Comparison of ENCODE assay signal across 8 mouse cellular contexts in genomic region chr3:51417135-51417458, GRCm38 (mm10). TPM values are rescaled to one million over a fixed set of nuclear protein-coding genes. Genes with fewer than 3 reads are reported as not detected.
DNase-seq lines count a peak whose midpoint lies in the region; ATAC-seq and TF ChIP-seq lines count a peak whose summit lies in the region.
"Had no signal": no experiment of that assay in that cellular context is flagged by ENCODE, and none has a peak within 500 bp of the region (broad histone marks: within the 10 kb centered on the region; RNA-seq: fewer than 3 reads in every experiment).

No protein-coding gene starts in this region.

- H3K27ac ChIP-seq in forebrain, embryonic 11.5 days (ENCODE audit: low read depth, low read length) = peak overlapping the region; percentile 85; the same call in 1 of the 2 replicates
- H3K27ac ChIP-seq in limb, embryonic 15.5 days = peak overlapping the region; percentile 95
- H3K27ac ChIP-seq in stomach, postnatal 0 days (replicated peaks) = peak overlapping the region; percentile 98

- peaks cover 72% of the 10 kb centered on the region for H3K4me1 ChIP-seq in megakaryocyte, embryonic 14.5 days
- H3K4me1 ChIP-seq in forebrain, embryonic 11.5 days (replicated peaks; ENCODE audit: control insufficient read depth, insufficient read depth, low read length) = peaks cover 8% of the 10 kb centered on the region; the same call in 1 of the 2 replicates
- peaks cover 16% of the 10 kb centered on the region for H3K4me1 ChIP-seq in limb, embryonic 15.5 days
- H3K4me1 ChIP-seq in stomach, postnatal 0 days (replicated peaks; ENCODE audit: control insufficient read depth, insufficient read depth) = 0 out of 2 replicates have a peak, but pooled peaks cover 4% of the 10 kb centered on the region

- peak overlapping the region; percentile 74 for H3K4me2 ChIP-seq in forebrain, embryonic 11.5 days (ENCODE audit: low read depth, low read length, severe bottlenecking)
- H3K4me2 ChIP-seq in limb, embryonic 15.5 days = peak overlapping the region; percentile 52
- H3K4me2 ChIP-seq in stomach, postnatal 0 days (replicated peaks; ENCODE audit: low read depth) = peak overlapping the region; percentile 84

- ATAC-seq in megakaryocyte, adult 5-6 weeks (ENCODE audit: poor library complexity, severe bottlenecking) = no peak
- no peak for ATAC-seq in forebrain, embryonic 11.5 days (replicated peaks; ENCODE audit: low FRiP score)
- ATAC-seq in limb, embryonic 15.5 days (ENCODE audit: insufficient number of reproducible peaks, low FRiP score, low TSS enrichment, low read depth) = no peak
- no peak for ATAC-seq in stomach, postnatal 0 days (ENCODE audit: low FRiP score, low TSS enrichment)
- ATAC-seq in CD4-positive, CD25-positive, alpha-beta regulatory T cell, adult 4 months = no peak

- H3K4me3 ChIP-seq in megakaryocyte, embryonic 14.5 days (replicated peaks) = peak overlapping the region; percentile 92
- H3K4me3 ChIP-seq in forebrain, embryonic 11.5 days (ENCODE audit: low read depth, low read length) = peak overlapping the region; percentile 99
- peak overlapping the region; percentile 99 for H3K4me3 ChIP-seq in limb, embryonic 15.5 days
- H3K4me3 ChIP-seq in stomach, postnatal 0 days (ENCODE audit: low read depth, low read length) = peak overlapping the region; percentile 97

- no peak for DNase-seq in forebrain, embryonic 11.5 days (ENCODE audit: low spot score)
- no peak for DNase-seq in stomach, postnatal 0 days (ENCODE audit: low spot score)
- no peak for DNase-seq in gastrocnemius, adult 8-10 months (ENCODE audit: low spot score in 2 of 2)

- H3K36me3 ChIP-seq in megakaryocyte, embryonic 14.5 days (replicated peaks; ENCODE audit: low read length) = peaks cover 2% of the 10 kb centered on the region
- H3K36me3 ChIP-seq in forebrain, embryonic 11.5 days (ENCODE audit: control insufficient read depth, insufficient read depth, low read length) = no peaks in the 10 kb centered on the region
- H3K36me3 ChIP-seq in limb, embryonic 15.5 days = no peaks in the 10 kb centered on the region; the same call in 1 of the 2 replicates
- no peaks in the 10 kb centered on the region for H3K36me3 ChIP-seq in stomach, postnatal 0 days (ENCODE audit: control insufficient read depth, insufficient read depth, low read length)

- peak overlapping the region; percentile 98 for H3K9ac ChIP-seq in forebrain, embryonic 11.5 days (ENCODE audit: low read length)
- peak overlapping the region; percentile 93 for H3K9ac ChIP-seq in limb, embryonic 15.5 days
- peak overlapping the region; percentile 97 for H3K9ac ChIP-seq in stomach, postnatal 0 days (ENCODE audit: low read length)

- TF ChIP-seq CTCF in stomach, postnatal 0 days (IDR thresholded peaks at IDR 0.05; ENCODE audit: low read depth) = no peak

- no peaks in the 10 kb centered on the region for H3K27me3 ChIP-seq in megakaryocyte, embryonic 14.5 days (replicated peaks)
- H3K27me3 ChIP-seq in forebrain, embryonic 11.5 days (ENCODE audit: control insufficient read depth, insufficient read depth, low read length) = no peaks in the 10 kb centered on the region
- H3K27me3 ChIP-seq in limb, embryonic 15.5 days = no peaks in the 10 kb centered on the region
- H3K27me3 ChIP-seq in stomach, postnatal 0 days (ENCODE audit: control insufficient read depth, insufficient read depth, low read length) = no peaks in the 10 kb centered on the region

- TF ChIP-seq EP300 in stomach, postnatal 0 days (optimal IDR thresholded peaks at IDR 0.05) = no peak

- WGBS in forebrain, embryonic 11.5 days = 9% methylated on average over 8 of the region's 8 CpGs
- 9% methylated on average over 8 of the region's 8 CpGs for WGBS in limb, embryonic 15.5 days
- WGBS in stomach, postnatal 0 days = 6% methylated on average over 8 of the region's 8 CpGs

- no peaks in the 10 kb centered on the region for H3K9me3 ChIP-seq in megakaryocyte, embryonic 14.5 days
- H3K9me3 ChIP-seq in forebrain, embryonic 11.5 days (ENCODE audit: control insufficient read depth, low read length) = no peaks in the 10 kb centered on the region
- H3K9me3 ChIP-seq in limb, embryonic 15.5 days = no peaks in the 10 kb centered on the region
- H3K9me3 ChIP-seq in stomach, postnatal 0 days (ENCODE audit: control insufficient read depth, low read length) = no peaks in the 10 kb centered on the region

RNA-seq across cellular contexts. Expression of gene Naa15, which starts 2.1 kb away (rescaled TPM):
- polyA plus RNA-seq in megakaryocyte, embryonic 14.5 days (2012; ENCODE audit: insufficient read depth, low replicate concordance) = 1.7 and 10.5 TPM in 2 replicates
- 49.5 and 61.9 TPM in 2 replicates for total RNA-seq in megakaryocyte, adult 5-6 weeks (2015)
- 50.3 and 66.1 TPM in 2 replicates for total RNA-seq in megakaryocyte, adult 5-6 weeks (2017)
- polyA plus RNA-seq in forebrain, embryonic 11.5 days (2014; fragmentation: Nextera tagmentation; extraction: Ambion mirVana) = 61.5 and 62.6 TPM in 2 replicates
- polyA plus RNA-seq in limb, embryonic 15.5 days (2015; fragmentation: Nextera tagmentation; extraction: Ambion mirVana) = 41.1 and 46.5 TPM in 2 replicates
- 16.3 and 19.0 TPM in 2 replicates for polyA plus RNA-seq in stomach, postnatal 0 days (2015; fragmentation: Nextera tagmentation; extraction: Ambion mirVana)
- 10 to 100 TPM; 18.4 to 30.4 TPM for polyA plus RNA-seq in CD4-positive, CD25-positive, alpha-beta regulatory T cell, adult 4 months (2017; shearing (Covaris generic))
- 10 to 100 TPM; 40.5 to 53.0 (median 48.0) TPM for total RNA-seq in gastrocnemius, adult 8-10 months (2022)

RNA-seq across cellular contexts. Expression of gene Ndufc1, which starts 8.3 kb away (rescaled TPM):
- 15.6 and 41.0 TPM in 2 replicates for polyA plus RNA-seq in megakaryocyte, embryonic 14.5 days (2012; ENCODE audit: insufficient read depth, low replicate concordance)
- total RNA-seq in megakaryocyte, adult 5-6 weeks (2015) = 118 and 150 TPM in 2 replicates
- total RNA-seq in megakaryocyte, adult 5-6 weeks (2017) = 46.2 and 78.2 TPM in 2 replicates
- polyA plus RNA-seq in forebrain, embryonic 11.5 days (2014; fragmentation: Nextera tagmentation; extraction: Ambion mirVana) = 628 and 672 TPM in 2 replicates
- 577 and 625 TPM in 2 replicates for polyA plus RNA-seq in limb, embryonic 15.5 days (2015; fragmentation: Nextera tagmentation; extraction: Ambion mirVana)
- polyA plus RNA-seq in stomach, postnatal 0 days (2015; fragmentation: Nextera tagmentation; extraction: Ambion mirVana) = 884 and 979 TPM in 2 replicates
- polyA plus RNA-seq in CD4-positive, CD25-positive, alpha-beta regulatory T cell, adult 4 months (2017; shearing (Covaris generic)) = 100 to 1,000 TPM; 177 to 260 TPM
- total RNA-seq in gastrocnemius, adult 8-10 months (2022) = 1,000 to 10,000 TPM in 2 of 4 experiments, 100 to 1,000 TPM in 2; 957 to 1,091 (median 1,034) TPM

RNA-seq across cellular contexts. Expression of gene Mgarp, which starts 20.6 kb away (rescaled TPM):
- 6.5 TPM in 1 of 2 replicates, not detected in the other for polyA plus RNA-seq in megakaryocyte, embryonic 14.5 days (2012; ENCODE audit: insufficient read depth, low replicate concordance)
- not detected in 2 replicates for total RNA-seq in megakaryocyte, adult 5-6 weeks (2015)
- not detected in 2 replicates for total RNA-seq in megakaryocyte, adult 5-6 weeks (2017)
- polyA plus RNA-seq in forebrain, embryonic 11.5 days (2014; fragmentation: Nextera tagmentation; extraction: Ambion mirVana) = 5.2 and 8.4 TPM in 2 replicates
- polyA plus RNA-seq in limb, embryonic 15.5 days (2015; fragmentation: Nextera tagmentation; extraction: Ambion mirVana) = 6.7 TPM in 2 replicates
- 0.73 and 0.82 TPM in 2 replicates for polyA plus RNA-seq in stomach, postnatal 0 days (2015; fragmentation: Nextera tagmentation; extraction: Ambion mirVana)
- 1 to 10 TPM; 1.7 to 2.4 TPM for polyA plus RNA-seq in CD4-positive, CD25-positive, alpha-beta regulatory T cell, adult 4 months (2017; shearing (Covaris generic))
- total RNA-seq in gastrocnemius, adult 8-10 months (2022) = under 1 TPM in 1 of 4 experiments, not detected in 3; 0.85 TPM
- total RNA-seq: left cerebral cortex, postnatal 10 days had no signal
